Mouse (Mus musculus) stomach, postnatal 0 days (tissue): ENCODE measurements around the gene Pmm2. TPM values are rescaled to one million over a fixed set of nuclear protein-coding genes. Genes with fewer than 3 reads are reported as not detected.

Source experiments
- ATAC-seq: fragments of 200-750 bp; cut with Nextera tagmentation; 2 replicates; pipeline ENCODE4 v1.8.0; 2017; ENCODE audit not compliant: low FRiP score, low TSS enrichment
- DNase-seq: peaks from one replicate; pipeline ENCODE4 v3.0.0-alpha.2; 2016; ENCODE audit warnings: low spot score
- H3K27ac ChIP-seq: fragments of 300-500 bp; sonication (generic); replicated peaks from 2 replicates; pipeline ENCODE4 v1.5.1; 2014; ENCODE audit warnings: mild to moderate bottlenecking, control low read depth
- H3K27me3 ChIP-seq: fragments of 300-500 bp; sonication (generic); 2 replicates; pipeline ENCODE4 v1.6.1; 2014; ENCODE audit warnings: low read length; ENCODE audit not compliant: control insufficient read depth, insufficient read depth
- H3K36me3 ChIP-seq: fragments of 300-500 bp; sonication (generic); 2 replicates; pipeline ENCODE4 v1.6.1; 2014; ENCODE audit warnings: low read length, mixed read lengths; ENCODE audit not compliant: control insufficient read depth, insufficient read depth
- H3K4me1 ChIP-seq: fragments of 300-500 bp; sonication (generic); replicated peaks from 2 replicates; pipeline ENCODE4 v1.6.1; 2014; ENCODE audit warnings: antibody characterized with exemption; ENCODE audit not compliant: control insufficient read depth, insufficient read depth
- H3K4me2 ChIP-seq: fragments of 300-500 bp; sonication (generic); replicated peaks from 2 replicates; pipeline ENCODE4 v1.6.1; 2014; ENCODE audit warnings: low read depth, mild to moderate bottlenecking, control low read depth, moderate library complexity
- H3K4me3 ChIP-seq: fragments of 300-500 bp; sonication (generic); 2 replicates; pipeline ENCODE4 v1.5.1; 2014; ENCODE audit warnings: low read depth, low read length, control low read depth
- H3K9ac ChIP-seq: fragments of 300-500 bp; sonication (generic); 2 replicates; pipeline ENCODE4 v1.6.1; 2014; ENCODE audit warnings: mild to moderate bottlenecking, low read length, control low read depth, mixed read lengths
- H3K9me3 ChIP-seq: fragments of 300-500 bp; sonication (generic); 2 replicates; pipeline ENCODE4 v1.6.1; 2016; ENCODE audit warnings: low read length; ENCODE audit not compliant: control insufficient read depth
- CTCF ChIP-seq: IDR thresholded peaks from 2 replicates; pipeline ENCODE4 v1.5.1; 2016; ENCODE audit warnings: antibody characterized with exemption, low read depth, mild to moderate bottlenecking, moderate library complexity
- EP300 ChIP-seq: optimal IDR thresholded peaks from 2 replicates; pipeline ENCODE3; 2016; ENCODE audit warnings: antibody characterized with exemption
- WGBS: fragments of 180-500 bp; shearing (Covaris S2); extraction: QIAGEN DNeasy Blood & Tissue Kit; methylation state at CpG from one replicate; pipeline ENCODE4 v1.1.7; 2014; 5-methylcytosine and 5-hydroxymethylcytosine counted together
- polyA plus RNA-seq: library from polyadenylated mRNA; unstranded; fragments of >200 nt; fragmentation: Nextera tagmentation; extraction: Ambion mirVana; gene quantifications from 2 replicates; pipeline ENCODE4 v1.2.1, GENCODE M21; 2015

The Pmm2 gene
- polyA plus RNA-seq, 1 experiment from 2014 or later, result 74.2 TPM

DNA sequence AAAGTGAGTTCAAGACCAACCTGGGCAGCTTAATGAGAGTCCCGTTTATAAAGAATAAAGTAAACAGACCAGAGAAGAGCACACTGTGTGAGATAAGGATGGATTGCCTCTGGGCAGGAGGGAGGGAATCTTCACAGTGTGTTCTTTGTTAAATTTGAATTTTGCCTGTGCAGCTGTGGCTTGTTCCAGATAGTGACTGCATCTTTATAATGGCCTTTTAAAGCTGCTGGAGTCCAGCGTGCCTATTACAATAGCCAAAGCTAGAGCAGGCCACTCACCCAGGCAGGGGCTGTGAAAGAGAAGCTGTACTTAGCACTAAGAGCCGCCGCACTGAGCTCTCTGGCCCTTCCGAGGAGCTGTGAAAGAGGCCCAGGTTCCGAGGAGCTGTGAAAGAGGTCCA, 8.1 kb downstream of the Pmm2 start:
- Histone ChIP-seq H3K36me3 (peaks cover 28% of the 10 kb centered on the region), H3K4me2 (no peak overlapping the region), H3K4me1 (no peaks in the 10 kb centered on the region), H3K9me3 (no peaks in the 10 kb centered on the region), H3K27ac (no peak overlapping the region), H3K4me3 (no peak overlapping the region), H3K27me3 (no peaks in the 10 kb centered on the region), H3K9ac (no peak overlapping the region)
- no peak for TF ChIP-seq CTCF
- no peak for TF ChIP-seq EP300
- DNase-seq (no peak), ATAC-seq (no peak)
- WGBS, result 81% methylated on average over 6 of the region's 6 CpGs

DNA sequence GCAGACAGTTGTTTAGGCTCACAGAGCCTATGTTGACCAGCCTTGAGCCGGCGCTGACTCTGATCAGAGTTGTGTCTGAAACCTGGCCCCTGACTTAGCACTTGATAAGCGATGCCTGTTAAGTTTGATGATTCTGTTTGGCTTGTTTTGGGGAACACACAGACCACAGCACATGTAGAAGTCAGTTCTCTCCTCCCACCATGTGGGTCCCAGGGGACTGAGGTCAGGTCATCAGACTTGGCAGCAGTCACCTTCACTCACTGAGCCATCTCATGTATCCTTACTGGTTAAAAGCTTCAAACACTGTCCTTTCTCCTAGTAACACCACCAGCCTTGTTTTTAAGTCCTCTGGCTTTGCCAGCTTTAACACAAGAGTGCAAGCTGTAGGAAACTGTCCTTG, 12.5 kb downstream of the Pmm2 start:
- no peak for TF ChIP-seq EP300
- no peak for TF ChIP-seq CTCF
- H3K4me2 ChIP-seq, result no peak overlapping the region
- H3K4me3 ChIP-seq, result no peak overlapping the region
- H3K9me3 ChIP-seq, result no peaks in the 10 kb centered on the region
- no peaks in the 10 kb centered on the region for H3K4me1 ChIP-seq
- DNase-seq, result no peak
- peaks cover 26% of the 10 kb centered on the region for H3K36me3 ChIP-seq
- no peak for ATAC-seq
- WGBS, result 94% methylated on average over 3 of the region's 3 CpGs
- no peak overlapping the region for H3K27ac ChIP-seq
- no peak overlapping the region for H3K9ac ChIP-seq
- H3K27me3 ChIP-seq, result no peaks in the 10 kb centered on the region

DNA sequence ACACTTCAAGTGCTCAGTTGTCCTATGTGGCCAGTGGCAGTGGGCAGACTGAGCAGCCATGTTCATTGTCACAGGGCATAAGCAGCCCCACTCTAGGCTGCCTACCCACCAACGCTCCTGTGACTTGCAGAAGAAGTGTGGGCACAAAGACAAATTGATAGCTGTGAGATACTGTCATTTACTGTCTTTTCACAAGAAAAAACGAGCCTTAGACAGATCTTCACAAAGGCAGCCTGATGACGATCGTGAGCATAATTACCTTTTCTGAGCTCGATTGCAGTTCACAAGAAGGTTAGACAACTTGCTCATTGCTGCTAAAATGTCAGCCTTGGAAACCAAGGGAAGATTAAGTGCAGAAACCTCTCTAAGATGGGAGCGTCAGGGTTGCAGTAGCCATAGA, 17.6 kb downstream of the Pmm2 start:
- H3K9me3 ChIP-seq, result no peaks in the 10 kb centered on the region
- H3K4me1 ChIP-seq, result no peaks in the 10 kb centered on the region
- no peak overlapping the region for H3K9ac ChIP-seq
- WGBS, result 84% methylated on average over 6 of the region's 6 CpGs
- H3K4me2 ChIP-seq, result no peak overlapping the region
- ATAC-seq (no peak), DNase-seq (no peak)
- TF ChIP-seq EP300, result no peak
- TF ChIP-seq CTCF, result no peak
- no peaks in the 10 kb centered on the region for H3K27me3 ChIP-seq
- H3K27ac ChIP-seq, result no peak overlapping the region
- peaks cover 22% of the 10 kb centered on the region for H3K36me3 ChIP-seq
- H3K4me3 ChIP-seq, result no peak overlapping the region

DNA sequence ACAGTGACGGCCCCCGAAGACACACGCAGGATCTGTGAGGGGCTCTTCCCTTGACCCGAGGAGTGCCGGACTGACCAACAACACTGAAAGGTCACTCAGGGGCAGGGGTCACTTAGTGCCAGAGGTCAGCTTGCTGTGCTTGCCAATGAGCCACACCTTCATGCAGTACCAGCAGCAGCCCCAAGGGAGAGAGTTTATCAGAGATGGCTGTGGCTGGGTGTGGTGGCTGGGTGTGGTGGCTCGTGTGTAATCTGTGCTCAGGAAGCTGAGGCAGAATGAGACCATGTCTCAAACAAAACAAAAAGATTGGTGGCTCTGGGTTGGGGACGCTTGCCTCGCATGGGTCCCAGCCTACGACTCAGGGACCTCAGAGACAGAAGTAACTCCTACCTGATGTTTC, 18.1 kb downstream of the Pmm2 start:
- Histone ChIP-seq H3K27me3 (no peaks in the 10 kb centered on the region), H3K36me3 (peaks cover 22% of the 10 kb centered on the region), H3K4me2 (no peak overlapping the region), H3K27ac (no peak overlapping the region), H3K9ac (no peak overlapping the region), H3K4me3 (no peak overlapping the region), H3K9me3 (no peaks in the 10 kb centered on the region), H3K4me1 (no peaks in the 10 kb centered on the region)
- TF ChIP-seq EP300 (no peak), CTCF (peak; percentile 33; the same call in 1 of the 2 replicates)
- 76% methylated on average over 9 of the region's 9 CpGs for WGBS
- DNase-seq (peak; percentile 61), ATAC-seq (peak; percentile 67)

DNA sequence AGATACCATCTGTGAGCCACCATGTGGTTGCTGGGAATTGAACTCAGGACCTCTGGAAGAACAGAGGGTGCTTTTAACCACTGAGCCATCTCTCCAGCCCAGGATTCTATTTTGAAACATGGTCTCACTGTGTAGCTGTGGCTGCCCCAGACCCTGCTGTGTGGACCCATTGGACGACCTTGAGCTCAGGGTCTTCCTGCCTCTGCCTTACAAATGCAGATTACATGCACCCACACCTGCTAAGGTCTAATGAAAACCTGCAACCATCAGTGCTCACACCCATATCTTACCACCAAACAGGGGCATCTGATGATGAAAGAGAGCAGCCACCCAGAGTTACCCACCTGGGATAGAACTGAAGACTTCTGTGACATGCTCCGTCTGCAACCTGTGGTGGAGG, 18.8 kb downstream of the Pmm2 start:
- Histone ChIP-seq H3K4me1 (no peaks in the 10 kb centered on the region), H3K4me2 (no peak overlapping the region), H3K9me3 (no peaks in the 10 kb centered on the region), H3K36me3 (peaks cover 22% of the 10 kb centered on the region), H3K27ac (no peak overlapping the region), H3K27me3 (no peaks in the 10 kb centered on the region), H3K9ac (no peak overlapping the region), H3K4me3 (no peak overlapping the region)
- no peak for TF ChIP-seq EP300
- no peak for TF ChIP-seq CTCF
- WGBS, result 83% methylated on average over 2 of the region's 2 CpGs
- DNase-seq, result no peak
- no peak for ATAC-seq

DNA sequence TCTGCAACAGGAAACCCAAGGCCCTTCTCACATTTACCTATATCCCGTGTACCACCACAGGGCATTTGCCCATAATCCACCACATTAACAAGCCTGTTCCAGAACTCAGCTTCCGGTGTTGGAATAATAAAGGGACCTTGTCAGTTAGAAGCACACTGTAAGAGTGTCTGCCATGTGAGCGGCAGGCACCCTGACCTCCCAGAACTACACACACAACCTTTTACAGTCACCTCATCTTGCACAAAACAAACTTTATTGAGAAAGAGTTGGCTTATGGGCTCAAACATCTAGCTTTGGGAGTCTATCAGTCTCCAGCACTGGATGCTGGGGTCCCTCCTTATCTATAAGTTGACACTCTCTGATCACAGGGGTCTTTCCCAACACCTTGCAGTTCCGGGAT, 20.9 kb downstream of the Pmm2 start:
- Histone ChIP-seq H3K36me3 (peaks cover 17% of the 10 kb centered on the region), H3K4me3 (no peak overlapping the region), H3K9ac (no peak overlapping the region), H3K9me3 (no peaks in the 10 kb centered on the region), H3K27ac (no peak overlapping the region), H3K4me2 (no peak overlapping the region), H3K27me3 (no peaks in the 10 kb centered on the region), H3K4me1 (no peaks in the 10 kb centered on the region)
- TF ChIP-seq CTCF, result no peak
- TF ChIP-seq EP300, result no peak
- ATAC-seq (no peak), DNase-seq (no peak)
- 79% methylated on average over 4 of the region's 4 CpGs for WGBS
